ENCODE assay signal across 7 mouse cellular contexts in the genomic region with DNA sequence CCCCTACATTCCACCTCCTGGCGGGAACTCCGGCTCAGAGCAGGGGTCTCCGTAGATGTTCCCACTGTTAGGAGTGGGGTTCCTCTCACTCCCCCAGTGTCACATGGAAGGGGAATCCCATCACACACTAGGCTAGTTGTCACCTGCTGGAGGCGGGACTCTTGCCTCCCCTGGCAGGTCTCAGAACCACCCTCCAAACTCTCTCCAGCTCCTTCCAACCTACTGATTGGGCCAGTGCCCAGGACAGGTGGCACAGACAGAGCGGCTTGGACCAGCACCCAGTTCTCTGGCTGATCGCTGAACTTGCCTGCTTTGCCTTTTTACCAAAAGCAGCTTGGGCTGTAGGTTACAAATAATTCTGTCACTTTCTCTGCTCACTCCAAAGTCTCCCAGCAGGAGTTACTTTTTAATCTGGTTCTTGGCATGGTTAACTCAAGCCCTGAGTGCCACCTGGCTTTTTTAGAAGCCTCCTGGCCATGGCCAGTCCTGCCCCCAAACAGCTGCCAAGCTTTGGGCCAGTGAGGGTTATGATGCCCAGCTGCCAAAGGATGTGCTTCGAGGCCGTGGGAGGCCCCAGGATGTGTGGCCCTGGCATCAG. TPM values are rescaled to one million over a fixed set of nuclear protein-coding genes. Genes with fewer than 3 reads are reported as not detected.
DNase-seq lines count a peak whose midpoint lies in the region; ATAC-seq and TF ChIP-seq lines count a peak whose summit lies in the region.

No protein-coding gene starts in this region.

- ATAC-seq in CD4-positive, CD25-positive, alpha-beta regulatory T cell, adult 4 months, result peak; percentile 19
- ATAC-seq in stomach, embryonic 15.5 days (ENCODE audit: insufficient read depth, low FRiP score, low read depth), result peak; percentile 24; the same call in 1 of the 2 replicates

- H3K36me3 ChIP-seq in ES-Bruce4 (ENCODE audit: control insufficient read depth, insufficient read depth, low read length, poor library complexity, severe bottlenecking), result no peaks in the 10 kb centered on the region
- H3K36me3 ChIP-seq in forebrain, embryonic 10.5 days (replicated peaks), result no peaks in the 10 kb centered on the region; the same call in 1 of the 2 replicates
- no peaks in the 10 kb centered on the region for H3K36me3 ChIP-seq in kidney, adult 2 months (ENCODE audit: control insufficient read depth, insufficient read depth, low read length)
- no peaks in the 10 kb centered on the region for H3K36me3 ChIP-seq in stomach, embryonic 15.5 days

- no peaks in the 10 kb centered on the region for H3K9me3 ChIP-seq in ES-Bruce4 (replicated peaks; ENCODE audit: control insufficient read depth, insufficient read depth, low read length, poor library complexity, severe bottlenecking)
- no peaks in the 10 kb centered on the region for H3K9me3 ChIP-seq in forebrain, embryonic 10.5 days
- H3K9me3 ChIP-seq in stomach, embryonic 15.5 days, result no peaks in the 10 kb centered on the region

- peak overlapping the region; percentile 41 for H3K9ac ChIP-seq in ES-Bruce4 (ENCODE audit: low read depth, poor library complexity, severe bottlenecking)
- no peak overlapping the region for H3K9ac ChIP-seq in stomach, embryonic 15.5 days

- no peaks in the 10 kb centered on the region for H3K27me3 ChIP-seq in ES-Bruce4 (ENCODE audit: control insufficient read depth, insufficient read depth, low read length, poor library complexity, severe bottlenecking)
- peaks cover 28% of the 10 kb centered on the region; the same call in 1 of the 2 replicates for H3K27me3 ChIP-seq in forebrain, embryonic 10.5 days (ENCODE audit: poor library complexity, severe bottlenecking)
- H3K27me3 ChIP-seq in kidney, adult 2 months (replicated peaks; ENCODE audit: control insufficient read depth, insufficient read depth, low read length), result no peaks in the 10 kb centered on the region
- H3K27me3 ChIP-seq in stomach, embryonic 15.5 days (replicated peaks), result peaks cover 19% of the 10 kb centered on the region; the same call in 1 of the 2 replicates

- TF ChIP-seq CTCF in ES-Bruce4 (IDR thresholded peaks at IDR 0.05; ENCODE audit: low read depth, low read length), result no peak
- no peak for TF ChIP-seq CTCF in kidney, adult 2 months (conservative IDR thresholded peaks at IDR 0.05; ENCODE audit: insufficient read depth, insufficient read length, low read depth, low read length)
- no peak for TF ChIP-seq CTCF in lung, adult 2 months (IDR thresholded peaks at IDR 0.05; ENCODE audit: insufficient read depth, low read length)

- H3K4me2 ChIP-seq in stomach, embryonic 15.5 days, result peak overlapping the region; percentile 74

- peak; percentile 23 for DNase-seq in forebrain, embryonic 10.5 days (ENCODE audit: extremely low spot score, low spot score)
- peak; percentile 95 for DNase-seq in kidney, adult 2 months
- peak; percentile 40 for DNase-seq in lung, adult 2 months
- DNase-seq in urinary bladder, postnatal 4 days (ENCODE audit: low spot score in 2 of 2), result no peak

- 22% methylated on average over 8 of the region's 8 CpGs for WGBS in forebrain, embryonic 10.5 days
- WGBS in kidney, adult 2 months, result 15% methylated on average over 8 of the region's 8 CpGs
- 34% methylated on average over 8 of the region's 8 CpGs for WGBS in lung, adult 2 months
- 17% methylated on average over 8 of the region's 8 CpGs for WGBS in stomach, embryonic 15.5 days

- no peak for TF ChIP-seq POLR2A in ES-Bruce4 (IDR thresholded peaks at IDR 0.05; ENCODE audit: insufficient read depth, low read length)
- TF ChIP-seq POLR2A in kidney, adult 2 months (IDR thresholded peaks at IDR 0.05; ENCODE audit: low read depth, low read length), result no peak
- no peak for TF ChIP-seq POLR2A in lung, adult 2 months (IDR thresholded peaks at IDR 0.05; ENCODE audit: borderline replicate concordance, extremely low read depth, low read depth, low read length)

- H3K27ac ChIP-seq in ES-Bruce4 (ENCODE audit: insufficient read depth, low read length), result peak overlapping the region; percentile 22
- peak overlapping the region; percentile 93 for H3K27ac ChIP-seq in forebrain, embryonic 10.5 days
- H3K27ac ChIP-seq in kidney, adult 2 months (ENCODE audit: insufficient read depth, low read depth, low read length), result peak overlapping the region; percentile 78
- no peak overlapping the region for H3K27ac ChIP-seq in stomach, embryonic 15.5 days

- H3K4me1 ChIP-seq in ES-Bruce4 (ENCODE audit: control insufficient read depth, insufficient read depth, low read length), result peaks cover 12% of the 10 kb centered on the region
- H3K4me1 ChIP-seq in forebrain, embryonic 10.5 days, result peaks cover 86% of the 10 kb centered on the region
- H3K4me1 ChIP-seq in kidney, adult 2 months (ENCODE audit: control insufficient read depth, insufficient read depth, low read length), result peaks cover 9% of the 10 kb centered on the region; the same call in 1 of the 2 replicates
- H3K4me1 ChIP-seq in lung, adult 2 months (ENCODE audit: control insufficient read depth, insufficient read depth, low read length), result no peaks in the 10 kb centered on the region
- H3K4me1 ChIP-seq in stomach, embryonic 15.5 days, result peaks cover 5% of the 10 kb centered on the region

- no peak for TF ChIP-seq EP300 in ES-Bruce4 (IDR thresholded peaks at IDR 0.05; ENCODE audit: insufficient read depth, low read depth, low read length)

- H3K4me3 ChIP-seq in ES-Bruce4 (ENCODE audit: low read depth, low read length), result peak overlapping the region; percentile 75
- H3K4me3 ChIP-seq in forebrain, embryonic 10.5 days, result peak overlapping the region; percentile 70
- peak overlapping the region; percentile 56 for H3K4me3 ChIP-seq in kidney, adult 2 months (ENCODE audit: insufficient read depth, low read depth, low read length)
- peak overlapping the region; percentile 66 for H3K4me3 ChIP-seq in lung, adult 2 months (replicated peaks; ENCODE audit: extremely low read depth, low read depth, low read length)
- H3K4me3 ChIP-seq in stomach, embryonic 15.5 days (replicated peaks), result peak overlapping the region; percentile 49

RNA-seq across cellular contexts. Expression of gene Mcf2l, which starts 0.7 kb away (rescaled TPM):
- polyA plus RNA-seq in CD4-positive, CD25-positive, alpha-beta regulatory T cell, adult 4 months (2017; shearing (Covaris generic)), result under 1 TPM in 1 of 2 experiments, not detected in 1; 0.65 TPM
- 15.5 and 18.3 TPM in 2 replicates for polyA plus RNA-seq in ES-Bruce4 (2011; ENCODE audit: insufficient read depth, insufficient read length, low read depth, missing spikeins)
- 26.3 and 32.5 TPM in 2 replicates for polyA plus RNA-seq in forebrain, embryonic 10.5 days (2016; fragmentation: Nextera tagmentation; extraction: Ambion mirVana)
- 15.1 and 16.6 TPM in 2 replicates for polyA plus RNA-seq in kidney, adult 2 months (2012; rRNA removed)
- polyA plus RNA-seq in lung, adult 2 months (2012; rRNA removed), result 42.8 and 65.2 TPM in 2 replicates
- 14.3 and 18.4 TPM in 2 replicates for polyA plus RNA-seq in stomach, embryonic 15.5 days (2015; fragmentation: Nextera tagmentation; extraction: Ambion mirVana)

Comparison
In these comparisons a context has a peak if more than half of its experiments do, and no peak if none do; other contexts are left out.
1. DNase-seq: peak in forebrain, embryonic 10.5 days (single experiment), kidney, adult 2 months (single experiment) and lung, adult 2 months (single experiment); none in urinary bladder, postnatal 4 days (0 of 2).
2. Peak in every context shown above with its lines, with median percentiles within 50 percentile points of each other: H3K4me3 ChIP-seq.